Mouse (Mus musculus): ENCODE results near the gene Mbd3. TPM values are rescaled to one million over a fixed set of nuclear protein-coding genes. Genes with fewer than 3 reads are reported as not detected.

Gene Mbd3
- polyA plus RNA-seq (2014; fragmentation: Illumina TruSeq; extraction: RNeasy Lipid Tissue Mini Kit (QIAGEN cat#74804); ENCODE audit: low read depth, low replicate concordance): 113 TPM

DNA sequence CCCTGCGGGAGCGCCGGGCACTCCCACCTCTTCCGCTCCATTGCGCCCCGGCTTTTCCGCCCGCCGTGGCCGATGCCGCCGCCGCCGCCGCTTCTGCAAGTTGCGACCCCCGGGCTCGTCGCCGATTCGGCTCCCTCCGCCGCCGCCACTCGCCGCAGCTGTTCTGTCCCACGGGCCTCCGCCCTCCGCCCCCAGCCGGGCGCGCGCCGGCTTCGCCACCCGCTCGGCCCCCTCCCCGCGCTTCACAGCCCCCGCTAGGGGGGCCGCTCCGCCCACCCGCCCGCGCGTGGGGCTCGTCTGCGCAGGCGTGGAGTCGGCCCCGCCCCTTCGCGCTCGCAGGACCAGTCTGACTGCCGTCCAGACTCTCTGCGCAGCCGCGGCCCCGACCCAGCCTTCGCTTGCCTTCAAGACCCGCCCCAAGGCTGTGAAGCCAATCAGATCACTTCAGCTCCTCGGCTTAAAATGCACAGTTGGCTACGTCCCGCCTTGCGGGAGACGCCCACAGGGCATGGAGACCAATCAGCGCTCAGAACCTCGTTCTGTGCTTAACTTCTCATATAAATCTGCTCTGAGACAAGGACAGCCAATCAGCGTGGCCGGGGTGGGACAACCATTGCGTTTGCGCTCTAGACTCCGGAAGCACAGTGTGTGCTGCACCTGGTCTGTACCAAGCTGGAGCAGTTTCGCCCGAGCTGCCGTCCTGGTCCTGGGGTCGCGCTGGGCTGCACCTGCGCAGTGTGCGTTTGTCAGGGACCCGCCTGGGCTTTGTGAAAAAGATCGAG lies at the start of gene Mbd3:
TSS of gene Mbd3 (minus strand) at position 360 of the 782 bp plus-strand sequence.

DNA sequence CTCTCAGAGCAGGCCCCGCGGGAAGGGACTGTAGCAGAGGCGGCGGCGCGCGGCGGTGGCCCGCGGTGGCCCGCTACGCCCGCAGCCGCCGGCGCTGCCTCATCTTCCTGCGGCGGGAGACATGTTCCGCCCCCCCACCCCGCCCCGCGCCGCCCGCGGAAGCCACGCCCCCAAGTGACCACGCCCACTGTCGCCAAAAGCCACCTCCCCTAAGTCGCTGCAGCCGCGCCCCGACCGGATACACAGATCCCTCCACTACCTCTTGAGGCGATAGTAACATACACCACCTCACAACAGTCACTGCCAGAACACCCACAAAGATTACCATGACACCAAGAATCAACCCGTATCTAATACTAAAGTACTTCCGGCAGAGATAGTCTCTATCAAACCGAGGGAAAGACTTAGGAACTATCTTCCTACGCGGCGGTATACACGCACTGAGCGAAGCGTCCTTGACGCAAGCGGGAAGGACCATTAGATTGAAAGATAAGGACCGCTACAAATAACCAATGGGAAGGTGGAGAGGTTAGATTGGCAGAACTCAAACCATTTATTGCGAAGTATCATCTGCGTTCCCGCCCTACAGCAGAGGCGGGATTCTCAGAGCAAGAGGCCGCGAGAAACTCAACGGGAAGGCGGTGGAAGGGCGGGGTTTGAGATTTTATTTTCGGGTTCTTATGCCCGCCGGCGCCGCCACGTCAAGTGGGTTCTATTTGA lies 34.3 kb upstream of the Mbd3 start, which contains the start of gene Tcf3:
TSS of gene Tcf3 (minus strand) at position 135 of the 720 bp plus-strand sequence.

GRCm38 (mm10) chr10:80406684-80407501 lies 7.5 kb upstream of the Mbd3 start, which contains the start of gene Uqcr11:
Uqcr11 (minus strand) TSS chr10:80406830.

GRCm38 (mm10) chr10:80387522-80387959 lies 11.8 kb downstream of the Mbd3 start, which contains the start of gene Mex3d:
Mex3d (minus strand) TSS chr10:80387659.

GRCm38 (mm10) chr10:80356001-80356682 lies 43.2 kb downstream of the Mbd3 start, which contains the start of gene Plk5:
Plk5 (plus strand) TSS chr10:80356459.

GRCm38 (mm10) chr10:80348244-80348781 lies 51.0 kb downstream of the Mbd3 start, which contains the start of gene Adamtsl5:
Adamtsl5 (minus strand) TSS chr10:80348412.

Other genes starting within 250 kb of the Mbd3 start
- 219 TPM for gene Cirbp, start 233.6 kb downstream of the Mbd3 start, polyA plus RNA-seq (2014; fragmentation: Illumina TruSeq; extraction: RNeasy Lipid Tissue Mini Kit (QIAGEN cat#74804); ENCODE audit: low read depth, low replicate concordance)
- gene 1600002K03Rik, start 226.6 kb downstream of the Mbd3 start, polyA plus RNA-seq (2014; fragmentation: Illumina TruSeq; extraction: RNeasy Lipid Tissue Mini Kit (QIAGEN cat#74804); ENCODE audit: low read depth, low replicate concordance): 19.9 TPM
- 1.4 TPM for gene Efna2, start 220.1 kb downstream of the Mbd3 start, polyA plus RNA-seq (2014; fragmentation: Illumina TruSeq; extraction: RNeasy Lipid Tissue Mini Kit (QIAGEN cat#74804); ENCODE audit: low read depth, low replicate concordance)
- gene Mum1, start 173.1 kb downstream of the Mbd3 start, polyA plus RNA-seq (2014; fragmentation: Illumina TruSeq; extraction: RNeasy Lipid Tissue Mini Kit (QIAGEN cat#74804); ENCODE audit: low read depth, low replicate concordance): 56.7 TPM
- gene Ndufs7, start 150.4 kb downstream of the Mbd3 start, polyA plus RNA-seq (2014; fragmentation: Illumina TruSeq; extraction: RNeasy Lipid Tissue Mini Kit (QIAGEN cat#74804); ENCODE audit: low read depth, low replicate concordance): 123 TPM
- gene Gamt, start 138.5 kb downstream of the Mbd3 start, polyA plus RNA-seq (2014; fragmentation: Illumina TruSeq; extraction: RNeasy Lipid Tissue Mini Kit (QIAGEN cat#74804); ENCODE audit: low read depth, low replicate concordance): 196 TPM
- gene Dazap1, start 138.1 kb downstream of the Mbd3 start, polyA plus RNA-seq (2014; fragmentation: Illumina TruSeq; extraction: RNeasy Lipid Tissue Mini Kit (QIAGEN cat#74804); ENCODE audit: low read depth, low replicate concordance): 85.8 TPM
- gene Rps15, start 107.1 kb downstream of the Mbd3 start, polyA plus RNA-seq (2014; fragmentation: Illumina TruSeq; extraction: RNeasy Lipid Tissue Mini Kit (QIAGEN cat#74804); ENCODE audit: low read depth, low replicate concordance): 1,679 TPM
- 0.71 TPM for gene Apc2, start 103.6 kb downstream of the Mbd3 start, polyA plus RNA-seq (2014; fragmentation: Illumina TruSeq; extraction: RNeasy Lipid Tissue Mini Kit (QIAGEN cat#74804); ENCODE audit: low read depth, low replicate concordance)
- gene 2310011J03Rik, start 79.0 kb downstream of the Mbd3 start, polyA plus RNA-seq (2014; fragmentation: Illumina TruSeq; extraction: RNeasy Lipid Tissue Mini Kit (QIAGEN cat#74804); ENCODE audit: low read depth, low replicate concordance): 32.7 TPM
- 5.3 TPM for gene Pcsk4, start 70.1 kb downstream of the Mbd3 start, polyA plus RNA-seq (2014; fragmentation: Illumina TruSeq; extraction: RNeasy Lipid Tissue Mini Kit (QIAGEN cat#74804); ENCODE audit: low read depth, low replicate concordance)
- gene Reep6, start 69.6 kb downstream of the Mbd3 start, polyA plus RNA-seq (2014; fragmentation: Illumina TruSeq; extraction: RNeasy Lipid Tissue Mini Kit (QIAGEN cat#74804); ENCODE audit: low read depth, low replicate concordance): 55.6 TPM
- 9.4 TPM for gene Adamtsl5, start 51.1 kb downstream of the Mbd3 start, polyA plus RNA-seq (2014; fragmentation: Illumina TruSeq; extraction: RNeasy Lipid Tissue Mini Kit (QIAGEN cat#74804); ENCODE audit: low read depth, low replicate concordance)
- gene Plk5, start 43.1 kb downstream of the Mbd3 start, polyA plus RNA-seq (2014; fragmentation: Illumina TruSeq; extraction: RNeasy Lipid Tissue Mini Kit (QIAGEN cat#74804); ENCODE audit: low read depth, low replicate concordance): 0.34 TPM
- 14.4 TPM for gene Mex3d, start 11.9 kb downstream of the Mbd3 start, polyA plus RNA-seq (2014; fragmentation: Illumina TruSeq; extraction: RNeasy Lipid Tissue Mini Kit (QIAGEN cat#74804); ENCODE audit: low read depth, low replicate concordance)
- gene Uqcr11, start 7.3 kb upstream of the Mbd3 start, polyA plus RNA-seq (2014; fragmentation: Illumina TruSeq; extraction: RNeasy Lipid Tissue Mini Kit (QIAGEN cat#74804); ENCODE audit: low read depth, low replicate concordance): 470 TPM
- 33.4 TPM for gene Tcf3, start 34.1 kb upstream of the Mbd3 start, polyA plus RNA-seq (2014; fragmentation: Illumina TruSeq; extraction: RNeasy Lipid Tissue Mini Kit (QIAGEN cat#74804); ENCODE audit: low read depth, low replicate concordance)
- gene Onecut3, start 95.3 kb upstream of the Mbd3 start, polyA plus RNA-seq (2014; fragmentation: Illumina TruSeq; extraction: RNeasy Lipid Tissue Mini Kit (QIAGEN cat#74804); ENCODE audit: low read depth, low replicate concordance): not detected
- gene Atp8b3, start 139.6 kb upstream of the Mbd3 start, polyA plus RNA-seq (2014; fragmentation: Illumina TruSeq; extraction: RNeasy Lipid Tissue Mini Kit (QIAGEN cat#74804); ENCODE audit: low read depth, low replicate concordance): 26.6 TPM
- 24.3 TPM for gene Rexo1, start 162.0 kb upstream of the Mbd3 start, polyA plus RNA-seq (2014; fragmentation: Illumina TruSeq; extraction: RNeasy Lipid Tissue Mini Kit (QIAGEN cat#74804); ENCODE audit: low read depth, low replicate concordance)
- 16.1 TPM for gene Klf16, start 177.8 kb upstream of the Mbd3 start, polyA plus RNA-seq (2014; fragmentation: Illumina TruSeq; extraction: RNeasy Lipid Tissue Mini Kit (QIAGEN cat#74804); ENCODE audit: low read depth, low replicate concordance)
- 72.8 TPM for gene Abhd17a, start 190.8 kb upstream of the Mbd3 start, polyA plus RNA-seq (2014; fragmentation: Illumina TruSeq; extraction: RNeasy Lipid Tissue Mini Kit (QIAGEN cat#74804); ENCODE audit: low read depth, low replicate concordance)
- gene Scamp4, start 203.3 kb upstream of the Mbd3 start, polyA plus RNA-seq (2014; fragmentation: Illumina TruSeq; extraction: RNeasy Lipid Tissue Mini Kit (QIAGEN cat#74804); ENCODE audit: low read depth, low replicate concordance): 49.8 TPM
- gene Adat3, start 203.3 kb upstream of the Mbd3 start, polyA plus RNA-seq (2014; fragmentation: Illumina TruSeq; extraction: RNeasy Lipid Tissue Mini Kit (QIAGEN cat#74804); ENCODE audit: low read depth, low replicate concordance): 3.3 TPM
- 1.5 TPM for gene Gm49322, start 206.5 kb upstream of the Mbd3 start, polyA plus RNA-seq (2014; fragmentation: Illumina TruSeq; extraction: RNeasy Lipid Tissue Mini Kit (QIAGEN cat#74804); ENCODE audit: low read depth, low replicate concordance)
- gene Csnk1g2, start 223.3 kb upstream of the Mbd3 start, polyA plus RNA-seq (2014; fragmentation: Illumina TruSeq; extraction: RNeasy Lipid Tissue Mini Kit (QIAGEN cat#74804); ENCODE audit: low read depth, low replicate concordance): 139 TPM

Data from adipose tissue, adult 10 weeks (tissue).